Comparison of ENCODE assay signal across 8 mouse cellular contexts in genomic region chr10:57001723-57002110, GRCm38 (mm10).
DNase-seq lines count a peak whose midpoint lies in the region; ATAC-seq and TF ChIP-seq lines count a peak whose summit lies in the region.

No protein-coding gene starts in this region.

- TF ChIP-seq CTCF in kidney, postnatal 0 days (IDR thresholded peaks at IDR 0.05; ENCODE audit: low read depth): no peak

- H3K4me3 ChIP-seq in forebrain, embryonic 12.5 days (replicated peaks): no peak overlapping the region
- H3K4me3 ChIP-seq in forebrain, embryonic 15.5 days: no peak overlapping the region
- no peak overlapping the region for H3K4me3 ChIP-seq in kidney, postnatal 0 days (replicated peaks; ENCODE audit: low read depth, low read length)
- no peak overlapping the region for H3K4me3 ChIP-seq in hindbrain, embryonic 13.5 days
- no peak overlapping the region for H3K4me3 ChIP-seq in neural tube, embryonic 13.5 days

- ATAC-seq in forebrain, embryonic 12.5 days (ENCODE audit: low FRiP score): peak; percentile 43; the same call in 1 of the 2 replicates
- no peak for ATAC-seq in forebrain, embryonic 15.5 days (replicated peaks)
- ATAC-seq in kidney, postnatal 0 days (replicated peaks; ENCODE audit: low FRiP score, low read depth): no peak
- ATAC-seq in hindbrain, embryonic 13.5 days (ENCODE audit: low FRiP score): peak; percentile 53; the same call in 1 of the 2 replicates
- peak; percentile 61; the same call in 1 of the 2 replicates for ATAC-seq in neural tube, embryonic 13.5 days (ENCODE audit: low read depth)

- H3K36me3 ChIP-seq in forebrain, embryonic 12.5 days (replicated peaks): no peaks in the 10 kb centered on the region
- no peaks in the 10 kb centered on the region for H3K36me3 ChIP-seq in forebrain, embryonic 15.5 days
- no peaks in the 10 kb centered on the region for H3K36me3 ChIP-seq in kidney, postnatal 0 days (ENCODE audit: insufficient read depth, low read length)
- no peaks in the 10 kb centered on the region for H3K36me3 ChIP-seq in hindbrain, embryonic 13.5 days
- no peaks in the 10 kb centered on the region for H3K36me3 ChIP-seq in neural tube, embryonic 13.5 days

- no peaks in the 10 kb centered on the region for H3K27me3 ChIP-seq in forebrain, embryonic 12.5 days
- H3K27me3 ChIP-seq in forebrain, embryonic 15.5 days: no peaks in the 10 kb centered on the region
- H3K27me3 ChIP-seq in kidney, postnatal 0 days (ENCODE audit: insufficient read depth, low read length): no peaks in the 10 kb centered on the region
- peaks cover 3% of the 10 kb centered on the region; the same call in 1 of the 2 replicates for H3K27me3 ChIP-seq in hindbrain, embryonic 13.5 days
- no peaks in the 10 kb centered on the region for H3K27me3 ChIP-seq in neural tube, embryonic 13.5 days

- no peak overlapping the region for H3K27ac ChIP-seq in forebrain, embryonic 12.5 days
- no peak overlapping the region for H3K27ac ChIP-seq in forebrain, embryonic 15.5 days (replicated peaks)
- H3K27ac ChIP-seq in kidney, postnatal 0 days: no peak overlapping the region
- no peak overlapping the region for H3K27ac ChIP-seq in hindbrain, embryonic 13.5 days
- no peak overlapping the region for H3K27ac ChIP-seq in neural tube, embryonic 13.5 days (replicated peaks)

- no peak for DNase-seq in kidney, postnatal 0 days (ENCODE audit: low spot score)
- DNase-seq in kidney, postnatal 10 days: no peak
- no peak for DNase-seq in left cerebral cortex, postnatal 36 days (ENCODE audit: low spot score in 2 of 2)
- DNase-seq in thymus, postnatal 0 days (ENCODE audit: low spot score): no peak

- H3K9ac ChIP-seq in forebrain, embryonic 12.5 days: no peak overlapping the region
- no peak overlapping the region for H3K9ac ChIP-seq in forebrain, embryonic 15.5 days (replicated peaks)
- no peak overlapping the region for H3K9ac ChIP-seq in kidney, postnatal 0 days (ENCODE audit: low read depth, low read length)
- no peak overlapping the region for H3K9ac ChIP-seq in hindbrain, embryonic 13.5 days
- H3K9ac ChIP-seq in neural tube, embryonic 13.5 days: no peak overlapping the region

- 73% methylated on average over 8 of the region's 8 CpGs for WGBS in forebrain, embryonic 12.5 days
- WGBS in forebrain, embryonic 15.5 days: 73% methylated on average over 8 of the region's 8 CpGs
- WGBS in kidney, postnatal 0 days: 41% methylated on average over 8 of the region's 8 CpGs
- 73% methylated on average over 8 of the region's 8 CpGs for WGBS in hindbrain, embryonic 13.5 days
- 66% methylated on average over 8 of the region's 8 CpGs for WGBS in neural tube, embryonic 13.5 days

- H3K9me3 ChIP-seq in forebrain, embryonic 12.5 days: no peaks in the 10 kb centered on the region
- H3K9me3 ChIP-seq in forebrain, embryonic 15.5 days: no peaks in the 10 kb centered on the region
- H3K9me3 ChIP-seq in kidney, postnatal 0 days (replicated peaks; ENCODE audit: low read length): no peaks in the 10 kb centered on the region
- no peaks in the 10 kb centered on the region for H3K9me3 ChIP-seq in hindbrain, embryonic 13.5 days
- no peaks in the 10 kb centered on the region for H3K9me3 ChIP-seq in neural tube, embryonic 13.5 days

- peaks cover 3% of the 10 kb centered on the region; the same call in 1 of the 2 replicates for H3K4me1 ChIP-seq in forebrain, embryonic 12.5 days
- H3K4me1 ChIP-seq in forebrain, embryonic 15.5 days: peaks cover 8% of the 10 kb centered on the region; the same call in 1 of the 2 replicates
- no peaks in the 10 kb centered on the region for H3K4me1 ChIP-seq in kidney, postnatal 0 days (replicated peaks; ENCODE audit: insufficient read depth, low read length)
- H3K4me1 ChIP-seq in hindbrain, embryonic 13.5 days (replicated peaks): no peaks in the 10 kb centered on the region
- H3K4me1 ChIP-seq in neural tube, embryonic 13.5 days (replicated peaks): 0 out of 2 replicates have a peak, but pooled peaks cover 4% of the 10 kb centered on the region

- peak overlapping the region; percentile 21; the same call in 1 of the 2 replicates for H3K4me2 ChIP-seq in forebrain, embryonic 12.5 days
- no peak overlapping the region for H3K4me2 ChIP-seq in forebrain, embryonic 15.5 days (replicated peaks)
- peak overlapping the region; percentile 39; the same call in 1 of the 2 replicates for H3K4me2 ChIP-seq in kidney, postnatal 0 days (ENCODE audit: low read length)
- H3K4me2 ChIP-seq in hindbrain, embryonic 13.5 days: peak overlapping the region; percentile 32
- peak overlapping the region; percentile 44 for H3K4me2 ChIP-seq in neural tube, embryonic 13.5 days

- intact Hi-C loops in left cerebral cortex, postnatal 36 days (cut with DNase I): loop anchor here (1.0 to 10.0 kb wide), 3 partner anchors 181 to 628 kb away; no protein-coding TSS in a partner anchor

Comparison
In these comparisons a context has a peak if more than half of its experiments do, and no peak if none do; other contexts are left out.
1. ATAC-seq: peak in forebrain, embryonic 12.5 days (single experiment), hindbrain, embryonic 13.5 days (single experiment) and neural tube, embryonic 13.5 days (single experiment); none in forebrain, embryonic 15.5 days (single experiment) and kidney, postnatal 0 days (single experiment).